Mouse (Mus musculus): Measurements from ENCODE around the gene Syne1. TPM values are rescaled to one million over a fixed set of nuclear protein-coding genes. Genes with fewer than 3 reads are reported as not detected.
A peak's percentile ranks its signal among the peaks of the same experiment; 100 is the strongest.

The Syne1 gene
- total RNA-seq, 2 experiments from 2014 or later, result 54.5 to 67.7 TPM

DNA sequence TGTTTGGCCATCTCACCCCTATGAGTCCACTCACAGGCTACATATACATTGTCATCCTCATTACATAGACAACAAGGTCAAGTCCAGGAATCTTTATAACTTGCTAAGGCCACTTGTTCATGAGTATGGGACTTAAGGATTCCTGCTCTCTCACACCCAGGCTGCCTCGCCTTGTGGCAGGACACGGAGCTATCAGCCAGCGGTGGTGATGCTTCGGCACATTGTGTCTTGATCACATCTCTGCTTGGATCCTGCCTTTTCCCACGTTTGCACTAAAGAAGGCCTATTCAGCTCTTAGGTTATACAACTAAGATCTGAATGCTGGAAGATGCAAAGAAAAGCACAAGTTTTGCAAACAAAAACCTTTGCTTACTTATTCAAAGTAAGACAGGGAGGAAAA lies 345.7 kb downstream of the Syne1 start:
- Histone ChIP-seq H3K27ac (no peak overlapping the region), H3K4me3 (no peak overlapping the region)
- DNase-seq, result no peak
- intact Hi-C loops (cut with DNase I), result no loop called here
- no peak for TF ChIP-seq CTCF (IDR thresholded peaks at IDR 0.05)

DNA sequence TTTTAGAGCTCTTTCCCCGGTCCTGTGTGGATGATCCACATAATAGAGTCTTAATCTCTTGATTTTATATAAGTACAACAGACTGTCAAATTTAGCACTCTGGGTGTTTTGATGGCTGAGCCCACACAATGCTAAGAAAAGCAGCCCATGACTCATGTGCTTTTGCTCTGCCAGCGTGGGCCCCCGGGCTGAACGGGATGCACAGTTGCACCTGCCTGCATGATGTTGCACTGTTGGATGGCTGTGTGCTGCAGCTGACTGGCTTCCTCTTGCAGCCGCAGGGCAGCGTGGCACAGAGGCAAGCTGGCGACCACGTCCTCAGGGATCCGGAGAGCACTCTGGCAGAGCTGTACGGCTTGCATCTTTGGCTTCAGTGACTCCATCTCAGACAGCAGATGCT lies 347.4 kb downstream of the Syne1 start:
- H3K4me3 ChIP-seq, result no peak overlapping the region
- DNase-seq, result no peak
- no peak for TF ChIP-seq CTCF (IDR thresholded peaks at IDR 0.05)
- no peak overlapping the region for H3K27ac ChIP-seq
- intact Hi-C loops (cut with DNase I), result no loop called here

DNA sequence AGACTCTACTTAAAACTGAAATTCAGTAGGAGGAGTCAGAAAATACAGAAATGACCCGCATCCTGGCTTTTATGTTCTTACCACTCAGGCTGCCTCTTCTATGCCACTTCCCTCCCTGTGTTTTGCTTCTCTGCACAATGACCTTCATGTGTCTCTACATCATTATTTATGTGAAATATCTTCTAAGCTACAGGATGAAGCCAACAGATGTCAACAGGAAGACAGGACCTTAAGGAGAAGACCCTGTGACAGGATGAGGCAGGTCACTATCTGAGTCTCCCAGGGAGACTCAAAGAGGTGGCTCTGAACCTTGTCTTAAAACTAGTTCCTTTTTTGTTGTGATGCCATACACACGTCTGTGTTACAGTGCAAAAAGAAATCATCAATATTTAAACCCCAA lies 353.9 kb downstream of the Syne1 start:
- no peak for TF ChIP-seq CTCF (IDR thresholded peaks at IDR 0.05)
- Histone ChIP-seq H3K4me3 (no peak overlapping the region), H3K27ac (no peak overlapping the region)
- intact Hi-C loops (cut with DNase I), result no loop called here
- DNase-seq, result no peak

DNA sequence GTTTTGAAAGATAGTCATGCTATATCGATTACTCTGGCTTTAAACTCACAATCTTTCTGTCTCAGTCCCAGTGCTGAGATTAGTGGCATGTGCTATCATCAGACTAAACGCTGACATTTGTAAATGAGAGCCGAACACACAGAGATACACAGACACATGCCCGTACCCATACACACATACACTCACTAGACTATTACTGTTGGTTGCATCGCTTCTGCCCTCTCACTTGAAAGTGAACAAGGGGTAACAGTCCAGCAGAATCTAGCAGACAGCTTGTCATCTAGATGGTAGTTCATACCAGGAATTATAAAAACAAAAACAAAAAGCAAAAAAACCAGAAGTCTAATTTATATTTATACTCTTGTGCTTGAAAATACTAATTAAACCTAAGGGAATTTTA lies 355.0 kb downstream of the Syne1 start:
- no peak overlapping the region for H3K4me3 ChIP-seq
- TF ChIP-seq CTCF (IDR thresholded peaks at IDR 0.05), result no peak
- intact Hi-C loops (cut with DNase I), result no loop called here

DNA sequence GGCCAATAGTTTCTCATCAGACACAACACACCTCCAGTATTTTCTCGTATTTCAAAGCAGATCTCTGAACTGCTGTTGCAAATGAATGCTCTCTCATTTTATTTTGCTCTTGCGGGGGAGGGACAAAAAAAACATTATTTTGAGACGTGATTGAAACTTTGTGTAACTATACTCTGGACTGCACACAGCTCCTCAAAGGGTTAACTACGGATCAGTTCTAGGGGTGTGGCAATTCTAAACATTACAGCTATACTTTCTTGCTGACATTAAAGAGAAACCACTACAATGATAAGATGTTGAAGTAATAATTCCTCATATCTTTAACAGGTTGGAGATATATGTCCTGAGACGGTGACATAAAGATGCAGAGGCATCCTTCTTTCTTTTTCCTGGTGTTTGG lies 356.0 kb downstream of the Syne1 start:
- intact Hi-C loops (cut with DNase I), result no loop called here
- no peak for DNase-seq
- no peak for TF ChIP-seq CTCF (IDR thresholded peaks at IDR 0.05)
- Histone ChIP-seq H3K27ac (peak overlapping the region; percentile 89), H3K4me3 (no peak overlapping the region)

More for the DNA sequence above, 355.0 kb downstream of the Syne1 start:
- no peak overlapping the region for H3K27ac ChIP-seq
- no peak for DNase-seq

DNA sequence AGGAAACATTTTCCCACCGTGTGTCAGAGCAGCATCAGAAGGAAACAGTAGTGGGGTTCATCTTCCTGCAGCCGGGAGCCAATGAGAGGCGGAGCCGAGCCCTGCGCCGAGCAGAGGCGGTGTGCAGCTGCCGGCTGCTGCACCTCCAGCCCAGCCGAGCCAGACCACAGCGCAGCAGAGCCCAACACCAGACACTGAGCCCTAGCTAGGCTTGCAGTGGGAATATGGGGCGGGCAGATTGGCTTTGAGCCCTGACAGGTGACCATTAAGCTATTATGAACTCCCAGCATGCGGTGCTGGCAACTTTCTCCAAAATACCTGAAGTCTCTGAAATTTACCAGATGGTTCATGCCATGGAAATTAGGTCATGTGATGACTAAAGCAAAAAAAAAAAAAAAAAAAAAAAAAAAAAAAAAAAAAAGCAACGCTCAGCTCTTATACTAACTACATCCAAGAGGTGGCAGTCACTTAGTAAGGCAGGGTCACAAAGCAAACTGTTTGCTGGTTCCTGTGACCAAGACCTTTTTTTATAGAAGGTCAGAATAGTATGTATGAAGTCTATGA lies 356.5 kb downstream of the Syne1 start:
- peak; percentile 84 for DNase-seq
- Histone ChIP-seq H3K27ac (peak overlapping the region; percentile 89), H3K4me3 (peak overlapping the region; percentile 71)
- TF ChIP-seq CTCF (IDR thresholded peaks at IDR 0.05), result no peak; the same call in 1 of the 2 replicates
- intact Hi-C loops (cut with DNase I), result no loop called here

DNA sequence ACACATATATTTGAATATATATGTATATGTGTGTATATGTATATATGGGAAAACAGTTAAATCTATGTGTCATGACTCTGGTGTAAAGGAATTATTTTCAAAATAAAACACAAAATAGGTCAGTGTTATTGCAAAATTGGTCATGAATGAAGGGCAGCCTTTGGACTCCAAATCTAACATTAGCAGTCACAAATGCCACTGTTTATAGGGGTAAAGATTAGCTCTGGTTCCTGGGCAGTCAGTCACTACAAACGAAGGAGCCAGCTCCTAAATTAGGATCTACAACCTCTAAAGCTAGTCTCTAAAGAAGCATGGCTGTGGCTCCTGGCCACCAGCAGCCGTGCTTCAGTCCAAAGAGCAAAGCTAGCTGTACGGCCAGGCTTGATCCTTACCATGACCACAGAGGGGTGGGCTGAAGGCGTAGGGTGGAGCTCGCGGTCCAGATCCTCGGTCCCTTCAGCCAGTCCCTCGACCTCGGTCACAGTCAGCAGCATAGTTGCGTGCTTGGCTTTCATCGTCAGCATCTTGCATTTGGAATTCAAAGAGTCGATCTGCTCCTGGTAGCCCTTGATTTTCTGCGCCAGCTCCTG lies 357.1 kb downstream of the Syne1 start:
- Histone ChIP-seq H3K4me3 (peak overlapping the region; percentile 71), H3K27ac (peak overlapping the region; percentile 89)
- no peak for DNase-seq
- TF ChIP-seq CTCF (IDR thresholded peaks at IDR 0.05), result no peak
- intact Hi-C loops (cut with DNase I), result no loop called here

DNA sequence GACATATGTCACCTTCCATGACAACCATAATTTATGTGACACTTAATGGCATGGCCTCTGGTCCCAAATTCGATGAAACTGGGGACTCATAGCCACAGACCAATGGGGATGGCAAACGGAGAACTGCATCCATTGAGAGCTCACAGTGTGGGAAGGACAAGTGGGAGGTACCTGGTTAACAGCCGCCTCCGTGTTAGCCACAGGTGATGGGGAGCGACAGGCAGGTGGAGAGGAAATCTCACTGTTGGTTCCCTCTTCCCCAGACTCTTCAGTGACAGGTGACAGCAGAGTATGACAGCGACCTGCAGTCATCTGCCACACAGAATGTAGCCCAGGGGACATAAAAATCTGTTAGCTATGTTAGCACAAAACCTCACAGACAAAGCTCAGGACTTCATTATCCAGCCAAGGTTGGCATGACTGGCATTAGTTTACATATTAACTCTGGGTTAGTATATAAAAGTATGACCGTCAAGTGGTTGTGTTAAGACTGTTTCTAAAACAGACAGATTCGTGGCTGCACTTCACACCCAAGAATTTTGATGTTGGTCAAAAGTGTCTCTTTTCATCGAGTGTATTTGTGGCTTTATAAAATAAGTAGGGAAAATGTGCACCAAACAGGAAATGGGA lies 358.3 kb downstream of the Syne1 start:
- Histone ChIP-seq H3K4me3 (no peak overlapping the region; the same call in 1 of the 2 replicates), H3K27ac (peak overlapping the region; percentile 89; the same call in 1 of the 2 replicates)
- no peak for TF ChIP-seq CTCF (IDR thresholded peaks at IDR 0.05)
- DNase-seq, result no peak
- intact Hi-C loops (cut with DNase I), result no loop called here

DNA sequence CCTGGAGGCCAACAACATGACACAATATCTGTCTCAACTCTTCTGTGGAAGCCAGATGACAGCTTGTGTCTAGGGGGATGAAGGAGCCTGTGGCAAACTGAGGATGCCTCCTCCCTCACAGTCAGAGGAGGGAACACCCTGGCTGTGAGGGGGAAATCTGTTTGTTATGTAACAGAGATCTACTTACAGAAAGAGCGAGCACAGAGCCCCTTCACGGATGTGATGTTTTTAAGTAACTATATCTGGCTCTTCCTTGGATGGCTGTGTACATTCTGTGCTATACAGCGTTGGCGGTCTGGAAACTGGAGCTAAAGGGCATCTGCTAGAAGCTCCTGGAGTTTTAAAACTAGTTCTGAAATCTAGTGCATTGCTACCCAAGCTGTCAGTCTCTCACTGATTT lies 360.5 kb downstream of the Syne1 start:
- intact Hi-C loops (cut with DNase I), result no loop called here
- no peak overlapping the region for H3K4me3 ChIP-seq
- DNase-seq, result no peak
- no peak for TF ChIP-seq CTCF (IDR thresholded peaks at IDR 0.05)
- H3K27ac ChIP-seq, result peak overlapping the region; percentile 64

DNA sequence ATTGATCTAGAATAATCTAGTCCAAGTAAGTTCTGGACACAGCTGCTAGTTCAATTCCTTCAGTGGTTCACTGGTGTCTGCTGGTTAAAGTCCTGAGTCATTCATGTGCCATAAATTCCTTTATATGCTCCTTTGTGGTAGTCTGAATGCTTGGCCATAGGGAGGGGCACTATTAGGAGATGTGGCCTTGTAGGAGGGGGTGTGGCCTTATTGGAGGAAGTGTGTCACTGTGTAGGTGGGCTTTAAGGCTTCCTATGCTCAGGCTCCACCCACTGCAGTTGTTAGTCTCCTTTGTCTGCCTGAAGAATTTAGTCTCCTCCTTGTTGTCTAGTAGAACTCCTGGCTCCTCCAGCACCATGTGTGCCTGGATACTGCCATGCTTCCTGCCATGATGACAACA lies 362.4 kb downstream of the Syne1 start:
- H3K4me3 ChIP-seq, result no peak overlapping the region
- DNase-seq, result no peak
- intact Hi-C loops (cut with DNase I), result no loop called here
- no peak overlapping the region for H3K27ac ChIP-seq
- TF ChIP-seq CTCF (IDR thresholded peaks at IDR 0.05), result no peak

DNA sequence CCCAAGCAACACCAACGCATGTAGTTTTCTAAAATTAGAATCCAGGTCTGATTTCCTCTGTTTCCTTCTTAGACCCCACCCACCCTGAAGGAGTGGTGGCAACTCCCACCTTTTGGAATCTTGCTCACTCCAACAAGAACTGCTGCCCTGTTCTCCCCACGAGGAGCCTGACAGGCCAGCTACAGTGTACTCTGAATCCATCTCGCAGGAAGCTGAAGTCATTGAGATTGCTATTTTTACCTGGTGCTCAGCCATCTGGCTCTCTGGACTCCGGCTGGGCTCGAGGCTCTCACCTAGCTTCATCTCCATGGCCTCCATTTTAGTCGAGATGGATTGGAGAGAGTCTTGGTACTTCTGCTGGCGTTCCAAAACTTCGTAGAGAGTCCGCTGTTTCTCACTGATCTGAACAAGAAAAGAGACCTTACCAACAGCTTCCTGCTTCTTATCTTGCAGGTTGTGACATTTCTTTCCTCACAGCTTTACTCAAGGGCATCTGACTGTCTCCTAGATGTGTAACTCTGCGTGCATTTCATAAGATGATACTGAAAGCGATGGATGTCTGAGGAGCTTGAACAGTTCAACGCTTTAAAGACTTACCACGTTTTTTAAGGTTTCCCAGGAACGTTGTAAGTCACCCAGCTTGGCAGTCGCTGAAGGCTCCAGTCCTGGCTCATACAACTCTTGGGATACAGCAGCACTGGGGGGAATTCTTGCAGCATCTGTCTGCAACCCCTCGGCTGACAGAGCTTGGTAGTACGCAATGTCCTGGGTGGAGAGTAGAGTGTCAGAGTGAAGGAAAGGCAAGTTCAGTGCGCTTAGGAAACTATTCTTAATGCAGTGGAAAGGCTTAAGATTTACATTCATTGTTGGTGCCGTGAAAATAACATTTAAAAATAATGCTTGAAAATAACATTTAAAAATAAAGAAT lies 365.9 kb downstream of the Syne1 start:
- TF ChIP-seq CTCF (IDR thresholded peaks at IDR 0.05), result no peak
- Histone ChIP-seq H3K4me3 (no peak overlapping the region), H3K27ac (no peak overlapping the region)
- no peak for DNase-seq
- intact Hi-C loops (cut with DNase I), result no loop called here

DNA sequence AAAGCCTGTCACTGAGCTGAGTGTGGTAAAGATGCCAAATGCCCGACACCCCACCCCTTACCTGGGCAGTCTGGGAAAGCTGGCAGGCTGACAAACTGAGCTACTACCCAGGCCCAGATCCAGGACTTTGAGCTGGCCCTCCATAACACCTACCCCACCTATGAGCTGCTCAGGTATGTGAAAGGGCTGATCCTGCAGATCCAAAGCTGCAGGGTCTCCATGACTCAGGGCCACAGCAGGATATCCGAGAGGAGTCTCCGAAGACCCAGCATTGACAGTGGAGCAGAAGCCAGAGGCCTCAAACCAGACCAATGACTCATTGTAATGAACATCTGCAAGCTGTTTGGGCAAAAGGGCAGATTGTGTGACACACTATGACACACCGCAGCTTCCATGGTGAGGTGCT lies 369.5 kb downstream of the Syne1 start:
- Histone ChIP-seq H3K4me3 (no peak overlapping the region), H3K27ac (no peak overlapping the region)
- intact Hi-C loops (cut with DNase I), result no loop called here
- no peak for DNase-seq
- no peak for TF ChIP-seq CTCF (IDR thresholded peaks at IDR 0.05)

DNA sequence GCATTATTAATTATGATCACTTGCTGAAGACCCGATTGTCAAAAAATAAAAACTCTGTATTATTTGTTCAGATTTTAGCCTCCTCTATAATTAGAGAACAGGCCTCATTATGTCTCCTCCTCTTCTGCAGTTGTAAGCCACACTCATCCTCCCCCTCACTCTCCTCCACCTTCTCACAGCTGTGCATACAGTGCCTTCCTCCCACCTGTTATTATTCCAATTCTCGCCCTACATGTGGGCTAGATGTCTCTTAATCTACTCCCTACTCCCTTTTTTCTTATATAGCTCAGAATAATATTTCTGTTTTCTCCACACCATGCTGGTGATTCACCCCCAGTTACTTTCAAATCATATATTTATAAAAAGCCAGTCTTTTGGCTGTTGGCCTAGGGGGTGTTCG lies 371.4 kb downstream of the Syne1 start:
- no peak for TF ChIP-seq CTCF (IDR thresholded peaks at IDR 0.05)
- DNase-seq, result no peak
- Histone ChIP-seq H3K27ac (no peak overlapping the region), H3K4me3 (no peak overlapping the region)
- intact Hi-C loops (cut with DNase I), result no loop called here
